Mouse (Mus musculus) bone marrow, adult 2 months (tissue): ENCODE data around the gene Galr2. TPM values are rescaled to one million over a fixed set of nuclear protein-coding genes. Genes with fewer than 3 reads are reported as not detected.

ENCODE experiments used
- H3K27ac ChIP-seq: fragments of 200-500 bp; 2 replicates; pipeline ENCODE4 v1.5.1; 2012; ENCODE audit warnings: low read depth, mild to moderate bottlenecking, control low read depth, inconsistent platforms, low read length; ENCODE audit not compliant: control insufficient read depth, poor library complexity, insufficient read depth
- H3K4me1 ChIP-seq: fragments of 200-500 bp; 2 replicates; pipeline ENCODE4 v1.6.1; 2011; ENCODE audit warnings: low read length; ENCODE audit not compliant: control insufficient read depth, insufficient read depth
- H3K4me3 ChIP-seq: fragments of 200-500 bp; replicated peaks from 2 replicates; pipeline ENCODE3; 2011; ENCODE audit warnings: mild to moderate bottlenecking, low read depth, low read length, control low read depth; ENCODE audit not compliant: control insufficient read depth
- CTCF ChIP-seq: fragments of 200-500 bp; IDR thresholded peaks from 2 replicates; pipeline ENCODE4 v1.5.1; 2011; ENCODE audit warnings: low read length, control low read depth; ENCODE audit not compliant: control insufficient read depth, insufficient read depth
- POLR2A ChIP-seq: fragments of 200-500 bp; IDR thresholded peaks from 2 replicates; pipeline ENCODE4 v1.6.1; 2011; ENCODE audit warnings: low read depth, mild to moderate bottlenecking, control low read depth, low read length, borderline replicate concordance; ENCODE audit not compliant: control insufficient read depth
- WGBS: fragments of 180-500 bp; shearing (Covaris S2); methylation state at CpG from one replicate; pipeline ENCODE4 v1.1.7; 2018; 5-methylcytosine and 5-hydroxymethylcytosine counted together
- polyA plus RNA-seq: library from polyadenylated mRNA; stranded (reverse); fragments of >200 nt; gene quantifications from 2 replicates; pipeline ENCODE4 v1.2.4, GENCODE M21; 2011; ENCODE audit warnings: low replicate concordance; ENCODE audit not compliant: missing spikeins, insufficient read depth, insufficient read length

Gene Galr2
- polyA plus RNA-seq, 1 experiment = not detected

GRCm38 (mm10) chr11:116247502-116248222, 33.1 kb upstream of the Galr2 start:
- Histone ChIP-seq H3K4me1 (no peaks in the 10 kb centered on the region), H3K4me3 (no peak overlapping the region), H3K27ac (no peak overlapping the region)
- TF ChIP-seq POLR2A (no peak), CTCF (no peak)
- WGBS = 63% methylated on average over 14 of the region's 14 CpGs

GRCm38 (mm10) chr11:116250898-116251297, 29.8 kb upstream of the Galr2 start:
- H3K4me3 ChIP-seq = no peak overlapping the region
- H3K4me1 ChIP-seq = peaks cover 6% of the 10 kb centered on the region
- H3K27ac ChIP-seq = no peak overlapping the region
- WGBS = 91% methylated on average over 8 of the region's 8 CpGs
- no peak for TF ChIP-seq CTCF

- 26% methylated on average over 3 of the region's 3 CpGs for WGBS
- H3K27ac ChIP-seq = no peak overlapping the region
Observed at GRCm38 (mm10) chr11:116253076-116253600, 27.6 kb upstream of the Galr2 start.

DNA sequence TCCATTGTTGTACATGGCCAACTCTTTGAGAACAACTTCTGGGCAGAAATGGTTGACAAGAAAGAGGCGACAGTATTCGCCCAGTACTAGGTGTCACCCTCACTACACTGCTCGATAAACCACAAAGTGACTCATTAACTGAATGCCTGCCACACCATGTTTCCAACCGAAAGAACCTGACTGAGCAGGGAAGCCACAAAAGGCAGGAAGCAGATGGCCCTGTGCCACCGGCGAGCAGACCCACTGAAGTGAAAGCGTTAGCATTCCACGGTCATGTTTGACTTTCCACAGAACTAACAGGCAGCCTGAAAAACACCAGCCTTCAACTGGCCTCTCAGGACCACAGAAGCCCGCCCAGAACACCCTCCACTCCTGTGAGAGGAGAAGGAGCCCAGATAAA, 26.1 kb upstream of the Galr2 start:
- Histone ChIP-seq H3K27ac (peak overlapping the region; percentile 54; the same call in 1 of the 2 replicates), H3K4me1 (peaks cover 6% of the 10 kb centered on the region), H3K4me3 (no peak overlapping the region)
- TF ChIP-seq POLR2A (no peak), CTCF (no peak)
- 10% methylated on average over 9 of the region's 9 CpGs for WGBS

More at GRCm38 (mm10) chr11:116253076-116253600, 27.6 kb upstream of the Galr2 start:
- H3K4me1 ChIP-seq = peaks cover 6% of the 10 kb centered on the region
- H3K4me3 ChIP-seq = no peak overlapping the region
- no peak for TF ChIP-seq POLR2A
- no peak for TF ChIP-seq CTCF

DNA sequence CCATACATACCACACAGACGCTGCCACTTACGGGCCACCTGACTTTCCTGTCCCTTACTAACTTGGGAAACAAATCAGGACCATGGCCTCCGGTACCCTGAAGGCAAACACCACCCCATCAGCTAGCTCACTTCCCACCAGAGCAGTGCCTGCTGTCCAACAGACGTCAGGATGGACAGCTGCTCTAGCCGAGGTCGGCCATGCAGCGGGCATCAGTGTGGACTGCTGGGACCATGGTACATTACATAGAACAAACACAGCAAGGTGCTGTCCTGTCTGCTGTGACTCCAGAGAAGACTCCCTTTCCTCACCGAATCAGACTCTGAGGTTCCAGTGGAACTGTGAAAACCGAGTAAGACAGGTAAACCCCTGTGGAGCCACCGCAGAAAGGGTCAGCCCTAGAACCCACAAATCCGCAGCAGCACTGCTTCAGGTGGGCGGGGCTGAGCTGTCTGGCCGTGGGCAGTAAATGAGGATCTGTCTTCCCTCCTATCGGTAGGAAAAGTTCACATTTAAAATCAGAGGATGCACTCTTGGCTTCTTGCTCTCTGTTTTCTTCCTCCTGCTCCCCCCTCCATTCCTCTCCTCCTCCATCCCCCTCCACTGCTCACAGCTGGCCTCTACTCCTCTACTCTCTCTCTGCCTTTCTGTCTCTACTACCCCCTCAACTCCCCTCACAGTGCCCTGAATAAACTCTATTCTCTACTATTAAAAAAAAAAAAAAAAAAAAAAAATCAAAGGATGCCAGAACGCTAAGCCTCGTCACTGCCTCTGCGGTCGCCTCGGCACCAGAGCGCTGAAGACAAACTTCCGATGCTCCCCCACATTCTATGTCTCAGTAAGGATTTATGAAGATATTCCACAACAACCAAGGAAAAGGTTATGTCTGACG, 25.4 kb upstream of the Galr2 start:
- peak overlapping the region; percentile 3 for H3K4me3 ChIP-seq
- H3K27ac ChIP-seq = peak overlapping the region; percentile 54
- TF ChIP-seq CTCF (no peak), POLR2A (0 out of 2 replicates have a peak, but pooled peaks have one; percentile 21)
- 30% methylated on average over 22 of the region's 22 CpGs for WGBS
- peaks cover 6% of the 10 kb centered on the region for H3K4me1 ChIP-seq

- WGBS = 50% methylated on average over 9 of the region's 9 CpGs
- no peak overlapping the region for H3K4me3 ChIP-seq
- TF ChIP-seq CTCF (no peak), POLR2A (no peak)
- H3K4me1 ChIP-seq = peaks cover 6% of the 10 kb centered on the region
- no peak overlapping the region for H3K27ac ChIP-seq
Observed at GRCm38 (mm10) chr11:116255982-116256675, 24.6 kb upstream of the Galr2 start.

GRCm38 (mm10) chr11:116259461-116259860, 21.3 kb upstream of the Galr2 start:
- TF ChIP-seq CTCF (no peak), POLR2A (no peak)
- no peak overlapping the region for H3K4me3 ChIP-seq
- H3K27ac ChIP-seq = peak overlapping the region; percentile 51
- peaks cover 4% of the 10 kb centered on the region for H3K4me1 ChIP-seq
- WGBS = 12% methylated on average over 8 of the region's 8 CpGs
